Mouse (Mus musculus) lung, embryonic 16.5 days (tissue): ENCODE data around the gene Trabd2b. TPM values are rescaled to one million over a fixed set of nuclear protein-coding genes. Genes with fewer than 3 reads are reported as not detected.
A peak's percentile ranks its signal among the peaks of the same experiment; 100 is the strongest.

Experiments used
- ATAC-seq: fragments of 200-750 bp; cut with Nextera tagmentation; 2 replicates; pipeline ENCODE4 v1.8.0; 2017; ENCODE audit warnings: low read depth, mild to moderate bottlenecking, moderate library complexity
- H3K27ac ChIP-seq: fragments of 300-500 bp; sonication (generic); 2 replicates; pipeline ENCODE4 v1.5.1; 2014; ENCODE audit warnings: mild to moderate bottlenecking, control low read depth, low read length
- H3K27me3 ChIP-seq: fragments of 300-500 bp; sonication (generic); 2 replicates; pipeline ENCODE4 v1.6.1; 2014; ENCODE audit warnings: low read depth, low read length, mixed read lengths; ENCODE audit not compliant: control insufficient read depth, insufficient read depth
- H3K36me3 ChIP-seq: fragments of 300-500 bp; sonication (generic); 2 replicates; pipeline ENCODE4 v1.6.1; 2014; ENCODE audit warnings: low read length; ENCODE audit not compliant: control insufficient read depth, insufficient read depth
- H3K4me1 ChIP-seq: fragments of 300-500 bp; sonication (generic); replicated peaks from 2 replicates; pipeline ENCODE4 v1.6.1; 2014; ENCODE audit warnings: low read length, mixed read lengths; ENCODE audit not compliant: control insufficient read depth, insufficient read depth
- H3K4me2 ChIP-seq: fragments of 300-500 bp; sonication (generic); 2 replicates; pipeline ENCODE4 v1.6.1; 2014; ENCODE audit warnings: low read depth, low read length, control low read depth
- H3K4me3 ChIP-seq: fragments of 300-500 bp; sonication (generic); 2 replicates; pipeline ENCODE4 v1.5.1; 2014; ENCODE audit warnings: mild to moderate bottlenecking, low read length, control low read depth
- H3K9ac ChIP-seq: fragments of 300-500 bp; sonication (generic); 2 replicates; pipeline ENCODE4 v1.6.1; 2014; ENCODE audit warnings: low read length, control low read depth
- H3K9me3 ChIP-seq: fragments of 300-500 bp; sonication (generic); 2 replicates; pipeline ENCODE4 v1.6.1; 2016; ENCODE audit warnings: low read length; ENCODE audit not compliant: control insufficient read depth
- WGBS: fragments of 180-500 bp; shearing (Covaris S2); extraction: QIAGEN DNeasy Blood & Tissue Kit; methylation state at CpG from one replicate; pipeline ENCODE4 v1.1.7; 2014; 5-methylcytosine and 5-hydroxymethylcytosine counted together
- polyA plus RNA-seq: library from polyadenylated mRNA; unstranded; fragments of >200 nt; fragmentation: Nextera tagmentation; extraction: Ambion mirVana; gene quantifications from 2 replicates; pipeline ENCODE4 v1.2.1, GENCODE M21; 2015

Trabd2b gene
- polyA plus RNA-seq, 1 experiment from 2014 or later: 5.4 TPM

DNA sequence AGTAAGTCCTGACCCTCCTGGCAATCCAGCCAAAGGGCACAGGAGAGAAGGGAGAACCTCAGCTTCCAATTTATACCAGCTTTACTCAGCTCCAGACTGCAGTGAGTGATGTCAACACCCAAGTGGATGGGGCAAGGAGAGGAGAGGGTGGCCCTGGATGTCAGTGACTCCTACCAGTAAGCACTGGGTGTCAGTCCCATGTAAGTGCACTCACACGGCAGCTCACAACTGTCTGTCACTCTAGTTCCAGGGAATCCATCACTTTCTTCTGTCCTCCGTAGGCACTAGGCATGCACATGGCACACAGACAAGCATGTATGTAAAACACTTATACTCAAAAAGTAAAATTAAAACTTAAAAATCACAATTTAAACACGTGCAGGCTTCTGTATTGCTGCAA, 113.4 kb downstream of the Trabd2b start:
- no peaks in the 10 kb centered on the region for H3K36me3 ChIP-seq
- no peak overlapping the region for H3K27ac ChIP-seq
- no peak overlapping the region for H3K4me3 ChIP-seq
- no peak for ATAC-seq
- WGBS: 70% methylated on average over 3 of the region's 3 CpGs
- H3K27me3 ChIP-seq: no peaks in the 10 kb centered on the region
- H3K9me3 ChIP-seq: no peaks in the 10 kb centered on the region
- H3K4me2 ChIP-seq: no peak overlapping the region
- H3K9ac ChIP-seq: no peak overlapping the region
- H3K4me1 ChIP-seq: peaks cover 13% of the 10 kb centered on the region

DNA sequence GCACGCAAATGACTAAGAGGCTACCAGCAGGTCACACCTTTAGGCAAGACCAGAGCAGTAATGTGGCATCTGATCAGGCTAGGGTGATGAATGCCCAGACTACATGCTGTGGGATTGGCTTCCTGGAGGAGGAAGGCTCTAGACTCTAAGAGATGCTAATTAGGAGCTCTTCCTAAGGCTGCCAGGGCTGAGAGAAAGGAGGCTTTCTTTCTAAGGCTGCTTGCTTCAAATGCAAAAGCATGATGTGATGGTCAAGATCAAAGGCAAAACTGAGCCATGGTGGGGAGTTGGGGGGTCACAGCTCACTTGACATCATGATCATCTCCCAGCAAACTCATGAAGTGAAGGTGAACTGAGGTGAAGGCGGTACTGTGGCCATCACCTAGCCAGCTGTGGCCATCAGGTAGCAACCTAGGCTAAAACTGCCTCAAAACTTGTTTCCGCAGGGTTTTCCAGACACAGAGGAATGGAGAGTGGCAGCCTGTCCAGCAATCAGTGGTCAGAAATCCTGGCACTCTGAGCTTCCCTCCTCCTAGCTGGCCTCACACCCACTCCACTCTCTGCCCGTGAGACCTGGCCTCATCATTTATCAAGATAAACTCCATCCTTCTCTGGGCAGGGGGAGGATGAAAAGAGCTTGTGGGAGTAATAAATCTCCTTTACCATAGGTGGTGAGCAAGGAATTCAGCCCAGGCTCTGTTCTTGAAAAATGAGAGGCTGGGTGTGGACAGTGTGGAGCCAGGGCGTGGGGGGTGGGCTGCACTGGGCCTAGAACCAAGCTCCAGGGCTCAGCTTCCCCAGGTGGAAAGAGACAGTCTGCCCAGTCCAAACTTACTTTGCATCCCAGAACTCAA, 117.0 kb downstream of the Trabd2b start:
- Histone ChIP-seq H3K27ac (no peak overlapping the region), H3K4me1 (no peaks in the 10 kb centered on the region), H3K4me2 (no peak overlapping the region), H3K36me3 (no peaks in the 10 kb centered on the region), H3K9me3 (no peaks in the 10 kb centered on the region), H3K27me3 (no peaks in the 10 kb centered on the region), H3K4me3 (no peak overlapping the region), H3K9ac (no peak overlapping the region)
- 58% methylated on average over 5 of the region's 5 CpGs for WGBS
- no peak for ATAC-seq

DNA sequence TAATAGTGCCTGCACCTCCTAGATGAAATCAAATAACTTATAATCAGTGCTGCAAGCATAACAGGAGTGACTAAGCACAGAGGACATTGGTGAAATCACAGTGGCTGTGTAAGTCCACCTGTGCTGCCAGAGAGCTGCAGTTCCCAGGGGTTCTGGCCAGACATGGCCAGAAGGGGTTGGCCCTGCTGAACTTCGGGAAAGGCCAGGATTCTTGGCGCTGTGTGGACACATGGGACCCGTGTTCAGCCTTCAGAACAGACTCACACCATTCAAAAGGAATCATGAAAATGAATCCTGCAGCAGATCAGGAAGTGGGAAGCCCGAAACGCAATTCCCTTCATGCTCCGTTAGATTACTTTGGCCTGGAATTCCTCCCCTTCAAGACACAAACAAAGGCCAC, 125.1 kb downstream of the Trabd2b start:
- 54% methylated on average over 6 of the region's 6 CpGs for WGBS

DNA sequence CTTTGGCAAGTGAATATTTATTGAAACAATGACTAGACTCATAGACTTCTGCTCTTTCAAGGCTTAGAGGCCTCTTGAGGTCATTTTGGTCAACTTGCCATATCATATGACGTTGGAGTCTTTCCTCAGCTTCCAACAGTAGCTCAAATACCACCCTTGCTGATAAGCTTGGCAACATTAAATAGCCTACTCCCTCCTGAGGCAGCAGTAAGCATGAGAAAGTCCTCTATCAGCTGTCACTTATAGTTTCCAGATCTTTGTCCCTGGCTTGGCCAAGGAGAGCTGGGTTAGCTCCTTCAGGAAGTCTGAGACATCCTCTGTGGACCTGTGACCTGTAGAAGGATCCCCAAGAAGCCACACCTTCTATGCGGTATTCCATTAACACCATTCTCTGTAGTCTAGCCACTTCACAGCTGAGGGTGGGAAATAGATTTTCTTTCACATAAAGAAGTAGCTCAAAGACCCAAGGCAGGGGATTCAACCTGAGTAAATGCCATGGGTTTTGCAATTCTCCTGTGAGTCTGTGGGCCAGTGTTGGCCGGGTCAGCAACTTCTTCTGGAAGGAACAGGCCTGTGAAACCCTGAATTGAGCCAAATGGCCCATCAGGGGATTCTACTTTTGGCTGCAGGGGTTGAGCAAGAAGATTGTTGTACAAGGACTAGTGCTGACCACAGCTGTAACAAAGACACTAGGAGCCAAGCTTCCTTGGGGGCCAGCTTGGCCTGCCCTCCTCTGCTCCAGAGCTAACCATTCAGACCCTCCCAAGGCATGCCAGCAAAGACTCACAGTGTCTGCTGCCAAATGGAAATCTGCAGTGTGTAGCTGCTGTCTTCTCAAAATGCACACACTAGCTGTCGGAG, 127.6 kb downstream of the Trabd2b start:
- 51% methylated on average over 4 of the region's 4 CpGs for WGBS
- H3K4me2 ChIP-seq: no peak overlapping the region
- H3K9ac ChIP-seq: no peak overlapping the region
- ATAC-seq: peak; percentile 93
- peak overlapping the region; percentile 42 for H3K27ac ChIP-seq
- peaks cover 9% of the 10 kb centered on the region; the same call in 1 of the 2 replicates for H3K4me1 ChIP-seq
- no peaks in the 10 kb centered on the region for H3K36me3 ChIP-seq
- H3K4me3 ChIP-seq: no peak overlapping the region
- no peaks in the 10 kb centered on the region for H3K9me3 ChIP-seq
- H3K27me3 ChIP-seq: no peaks in the 10 kb centered on the region

More for the DNA sequence above, 125.1 kb downstream of the Trabd2b start:
- no peak for ATAC-seq
- Histone ChIP-seq H3K4me3 (no peak overlapping the region), H3K27me3 (no peaks in the 10 kb centered on the region), H3K36me3 (no peaks in the 10 kb centered on the region), H3K4me2 (no peak overlapping the region), H3K4me1 (peaks cover 9% of the 10 kb centered on the region; the same call in 1 of the 2 replicates), H3K9ac (no peak overlapping the region), H3K27ac (no peak overlapping the region), H3K9me3 (no peaks in the 10 kb centered on the region)

DNA sequence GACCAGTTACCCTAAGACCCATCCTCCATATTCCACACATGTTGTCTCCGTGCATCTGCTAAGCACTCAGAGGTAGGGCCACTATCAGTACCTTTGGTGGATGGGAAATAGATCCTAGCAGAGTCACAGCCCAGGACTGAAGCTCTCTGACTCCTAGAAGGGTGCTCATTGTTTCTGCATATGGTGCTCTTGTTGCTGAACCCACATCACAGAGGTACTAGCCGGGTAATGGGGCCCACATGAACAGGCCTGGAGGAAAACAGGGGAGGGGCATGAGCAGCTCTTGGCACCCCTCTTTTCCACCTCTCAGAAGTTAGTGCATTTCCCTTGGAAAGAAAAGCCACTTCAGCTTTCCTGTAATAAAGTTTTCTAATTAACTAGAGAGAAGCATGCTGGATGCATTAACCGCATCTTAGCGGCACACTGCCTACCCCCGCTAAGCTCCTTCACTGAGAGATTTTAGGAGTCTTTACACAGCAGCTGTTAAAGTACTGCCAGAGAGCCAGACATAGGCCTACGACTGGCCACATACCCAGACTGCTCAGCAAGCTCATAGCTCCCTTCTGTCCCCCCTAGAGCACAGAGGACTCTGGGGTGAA, 131.0 kb downstream of the Trabd2b start:
- Histone ChIP-seq H3K4me1 (0 out of 2 replicates have a peak, but pooled peaks cover 2% of the 10 kb centered on the region), H3K27ac (no peak overlapping the region), H3K9ac (no peak overlapping the region), H3K9me3 (no peaks in the 10 kb centered on the region), H3K4me2 (no peak overlapping the region), H3K36me3 (no peaks in the 10 kb centered on the region), H3K27me3 (no peaks in the 10 kb centered on the region), H3K4me3 (no peak overlapping the region)
- ATAC-seq: no peak
- 75% methylated on average over 6 of the region's 6 CpGs for WGBS

DNA sequence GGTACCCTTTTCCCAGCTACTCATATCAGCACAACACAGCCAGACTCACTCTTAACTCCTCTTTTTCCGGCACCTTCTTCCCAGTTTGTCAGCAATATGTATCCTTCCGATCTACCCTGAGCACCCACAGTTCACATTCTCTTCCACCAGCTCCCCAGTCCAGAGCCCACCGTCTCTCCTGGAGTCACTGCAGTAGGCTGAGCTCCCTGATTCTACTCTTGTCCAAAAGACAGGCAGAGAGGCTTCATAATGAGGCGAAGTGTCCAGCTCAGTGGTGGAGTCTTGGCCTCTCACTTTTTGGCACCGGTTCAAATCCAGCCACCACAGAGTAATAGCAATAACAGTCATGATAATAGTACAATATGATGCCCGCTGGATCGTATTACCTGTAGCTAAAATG, 133.5 kb downstream of the Trabd2b start:
- no peak overlapping the region for H3K27ac ChIP-seq
- no peak overlapping the region for H3K4me3 ChIP-seq
- no peaks in the 10 kb centered on the region for H3K4me1 ChIP-seq
- no peak overlapping the region for H3K9ac ChIP-seq
- no peaks in the 10 kb centered on the region for H3K36me3 ChIP-seq
- WGBS: 82% methylated on average over 7 of the region's 7 CpGs
- H3K27me3 ChIP-seq: no peaks in the 10 kb centered on the region
- ATAC-seq: no peak
- no peaks in the 10 kb centered on the region for H3K9me3 ChIP-seq
- no peak overlapping the region for H3K4me2 ChIP-seq

DNA sequence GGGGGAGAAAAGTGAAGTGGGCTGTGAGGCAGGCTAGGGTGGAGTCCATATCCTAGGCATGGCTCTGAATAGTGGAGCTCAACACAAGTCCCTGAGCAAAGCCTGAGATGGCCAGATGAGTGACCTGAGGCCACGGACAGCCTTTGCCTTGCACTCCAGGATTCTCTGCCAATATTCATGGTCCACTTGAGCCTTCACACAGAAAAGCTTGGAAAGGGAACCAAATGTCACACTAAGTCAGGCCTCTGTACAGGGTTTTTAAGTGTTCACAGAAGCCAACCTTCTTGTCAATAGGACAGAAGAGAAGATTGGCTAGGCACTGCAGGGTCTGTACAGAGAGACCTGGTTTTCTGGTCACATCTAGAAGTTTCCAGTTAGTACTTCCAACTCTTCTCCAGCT, 134.7 kb downstream of the Trabd2b start:
- Histone ChIP-seq H3K4me3 (no peak overlapping the region), H3K27me3 (no peaks in the 10 kb centered on the region), H3K9me3 (no peaks in the 10 kb centered on the region), H3K36me3 (no peaks in the 10 kb centered on the region), H3K4me2 (no peak overlapping the region), H3K27ac (no peak overlapping the region), H3K4me1 (no peaks in the 10 kb centered on the region), H3K9ac (no peak overlapping the region)
- 91% methylated on average over 1 of the region's 1 CpGs for WGBS
- 0 out of 2 replicates have a peak, but pooled peaks have one; percentile 37 for ATAC-seq

DNA sequence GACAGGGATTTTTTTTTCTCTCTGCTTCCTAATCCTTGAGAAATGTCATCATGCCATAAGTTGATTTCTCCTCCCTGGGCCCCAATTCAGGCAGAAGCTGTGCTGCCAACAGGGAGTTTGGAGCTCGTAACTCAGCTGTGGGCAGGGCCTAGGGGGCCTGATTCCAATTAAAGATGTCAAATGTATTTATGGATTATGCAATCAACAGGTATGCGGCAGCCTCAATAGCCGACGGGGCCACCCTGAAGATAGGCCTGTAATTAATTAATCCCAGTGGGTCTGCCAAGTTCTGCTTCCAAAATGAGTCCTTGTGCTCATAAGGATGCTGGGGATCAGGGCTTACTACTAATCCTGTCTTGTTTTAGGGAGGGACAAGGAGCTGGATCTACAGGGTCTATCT, 135.6 kb downstream of the Trabd2b start:
- no peak overlapping the region for H3K9ac ChIP-seq
- no peaks in the 10 kb centered on the region for H3K27me3 ChIP-seq
- no peak for ATAC-seq
- no peaks in the 10 kb centered on the region for H3K36me3 ChIP-seq
- no peaks in the 10 kb centered on the region for H3K4me1 ChIP-seq
- no peak overlapping the region for H3K27ac ChIP-seq
- 44% methylated on average over 4 of the region's 4 CpGs for WGBS
- no peak overlapping the region for H3K4me2 ChIP-seq
- H3K4me3 ChIP-seq: no peak overlapping the region
- no peaks in the 10 kb centered on the region for H3K9me3 ChIP-seq
